Mouse (Mus musculus) spleen, adult 2 months (tissue): Measurements from ENCODE around the gene Tmco3.

Experiments
- CTCF ChIP-seq: fragments of 200-500 bp; IDR thresholded peaks from 2 replicates; pipeline ENCODE4 v1.5.1; 2011; ENCODE audit warnings: mild to moderate bottlenecking, inconsistent platforms; ENCODE audit not compliant: insufficient read depth, insufficient read length, insufficient replicate concordance; ENCODE audit errors: extremely low read depth
- POLR2A ChIP-seq: fragments of 200-500 bp; IDR thresholded peaks from 2 replicates; pipeline ENCODE4 v1.6.1; 2011; ENCODE audit warnings: low read depth, low read length, inconsistent platforms

- TF ChIP-seq CTCF (no peak), POLR2A (no peak)
Measured at GRCm38 (mm10) chr8:13276941-13277447, 11.0 kb upstream of the Tmco3 start.
